Mouse (Mus musculus): ENCODE results near the gene Atp6v1fnb. TPM values are rescaled to one million over a fixed set of nuclear protein-coding genes. Genes with fewer than 3 reads are reported as not detected.

Atp6v1fnb gene
- polyA plus RNA-seq, 1 experiment: not detected

DNA sequence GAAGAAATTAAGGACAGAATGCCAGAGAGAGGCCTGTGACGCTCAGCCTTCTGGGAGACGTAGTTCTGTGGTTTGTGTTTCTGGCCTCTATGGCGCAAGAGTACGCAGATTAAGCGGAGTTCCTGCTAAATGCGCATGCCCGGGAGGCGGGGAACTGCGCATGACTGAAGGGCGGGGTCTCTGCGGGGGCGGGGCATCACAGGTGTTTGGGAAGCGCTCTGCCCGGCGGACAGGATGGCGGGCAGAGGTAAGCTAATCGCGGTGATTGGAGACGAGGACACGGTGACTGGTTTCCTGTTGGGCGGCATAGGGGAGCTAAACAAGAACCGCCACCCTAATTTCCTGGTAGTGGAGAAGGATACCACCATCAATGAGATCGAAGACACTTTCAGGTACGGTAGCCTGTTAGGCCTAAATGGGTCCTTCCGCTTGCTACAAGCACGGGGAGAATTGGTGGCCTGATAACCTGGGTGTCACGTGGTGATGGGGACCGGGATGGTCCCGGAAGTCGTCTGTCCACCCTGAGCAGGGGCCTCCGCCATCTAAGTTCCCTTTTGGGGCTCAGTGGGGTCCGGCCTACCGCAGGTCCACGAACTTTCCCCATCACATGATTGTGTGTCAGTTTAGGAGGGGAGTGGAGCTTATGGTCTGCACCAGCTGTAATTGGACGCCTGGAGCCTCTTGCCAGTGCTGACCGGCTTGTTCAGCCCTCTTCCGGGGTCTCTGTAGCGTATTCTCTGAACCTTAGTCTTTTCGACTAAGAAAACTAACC, 3.5 kb upstream of the Atp6v1fnb start, which contains the start of gene Atp6v1f:
Gene Atp6v1f (plus strand): TSS at position 136 of the 772 bp plus-strand sequence.
- peak; percentile 79 for DNase-seq (ENCODE audit: low spot score)

DNA sequence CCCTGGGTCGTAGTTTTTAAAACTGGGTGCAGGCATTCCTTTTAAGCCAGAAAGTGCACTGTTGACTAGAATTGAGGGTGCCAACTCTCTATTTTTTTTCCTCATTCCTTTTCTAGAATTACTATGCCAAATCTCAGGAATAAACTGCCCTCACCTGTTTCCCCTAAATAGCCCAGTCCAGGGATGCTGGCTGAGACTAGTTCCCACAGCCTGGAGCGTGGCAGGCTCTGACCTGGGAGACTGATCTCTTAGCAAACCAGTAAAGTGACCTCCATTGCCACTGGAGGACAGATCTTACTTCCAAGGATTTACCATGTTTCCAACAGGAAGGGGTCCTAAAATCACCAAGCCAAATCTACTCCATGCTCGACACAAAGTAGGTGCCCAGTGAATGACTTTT, 2.4 kb upstream of the Atp6v1fnb start:
- no peak for DNase-seq (ENCODE audit: low spot score)

DNA sequence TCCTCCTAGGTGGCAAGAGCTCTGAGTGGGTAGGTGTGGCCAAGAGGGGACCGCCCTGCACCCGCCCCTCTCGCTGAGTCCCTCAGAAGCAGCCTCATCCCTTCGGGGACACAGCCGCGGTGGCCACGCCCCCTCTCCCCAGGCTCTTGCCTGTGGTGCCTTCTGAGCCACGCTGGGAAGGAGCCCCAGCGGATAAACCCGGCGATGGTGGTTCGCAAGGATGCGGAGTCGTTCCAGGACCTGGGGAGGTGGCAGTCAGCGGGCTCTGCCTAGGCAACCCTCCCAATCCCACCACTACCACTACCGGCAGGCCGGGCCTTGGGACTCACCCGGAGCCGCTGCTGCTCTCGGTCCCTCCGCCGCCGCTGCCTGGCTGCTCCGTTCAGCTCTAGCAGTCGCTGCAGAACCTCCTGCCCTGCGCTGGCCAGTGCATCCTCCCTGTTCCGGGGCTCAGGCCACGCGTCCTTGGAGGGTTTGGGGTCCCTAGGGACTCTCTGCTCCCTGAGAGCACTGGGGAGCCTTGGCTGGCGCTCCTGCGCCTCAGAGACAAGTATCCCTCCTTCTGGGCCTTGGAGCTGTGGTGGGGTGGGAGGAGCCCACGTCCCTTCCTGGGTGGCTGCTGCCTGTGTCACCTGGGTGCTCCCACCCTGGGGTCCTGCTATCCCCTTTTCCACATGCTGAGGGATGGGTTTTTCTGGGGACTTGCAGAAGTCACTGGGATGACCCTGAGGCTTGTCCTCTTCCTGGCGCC, 2.9 kb downstream of the Atp6v1fnb start:
- peak; percentile 40 for DNase-seq (ENCODE audit: low spot score)

DNA sequence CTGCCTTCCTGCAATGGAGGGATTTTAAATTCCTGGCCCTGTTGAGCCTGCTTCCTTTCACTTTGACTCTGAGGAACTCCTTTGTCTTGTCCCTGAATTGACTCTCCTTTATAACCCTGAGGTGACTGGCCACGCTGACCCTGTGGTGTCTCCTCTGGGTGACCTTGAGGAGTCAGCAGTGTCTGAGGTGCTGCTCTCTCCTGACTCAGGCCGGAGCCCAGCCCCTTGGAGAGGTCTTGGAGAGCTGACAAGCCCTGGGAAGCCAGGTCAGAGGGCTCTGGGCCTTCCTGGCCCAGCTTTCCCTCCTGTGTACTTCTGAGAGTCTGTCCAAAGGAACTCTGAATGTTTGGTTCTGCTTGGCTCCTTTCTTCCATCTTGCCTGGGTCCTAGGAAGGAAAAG, 3.5 kb downstream of the Atp6v1fnb start:
- DNase-seq (ENCODE audit: low spot score): no peak

DNA sequence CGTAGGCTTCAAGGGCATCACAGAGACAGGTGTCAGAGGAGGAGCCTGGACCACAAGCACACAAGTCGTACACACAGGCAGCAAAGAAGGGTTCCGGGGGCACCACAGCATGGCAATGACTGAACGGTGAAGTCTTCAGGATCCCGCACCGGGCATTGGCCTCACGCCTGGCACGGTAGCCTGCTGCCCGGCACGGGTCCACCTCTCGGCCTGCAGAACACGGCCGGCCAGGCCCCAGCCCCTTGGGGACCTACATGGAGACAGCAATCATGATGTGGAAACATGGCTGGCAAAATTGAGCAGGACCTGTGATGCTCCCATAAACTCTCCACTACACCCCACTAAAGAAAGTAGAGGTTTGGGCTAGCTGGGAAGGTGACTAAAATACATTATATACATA, 11.5 kb downstream of the Atp6v1fnb start:
- no peak for DNase-seq (ENCODE audit: low spot score)

DNA sequence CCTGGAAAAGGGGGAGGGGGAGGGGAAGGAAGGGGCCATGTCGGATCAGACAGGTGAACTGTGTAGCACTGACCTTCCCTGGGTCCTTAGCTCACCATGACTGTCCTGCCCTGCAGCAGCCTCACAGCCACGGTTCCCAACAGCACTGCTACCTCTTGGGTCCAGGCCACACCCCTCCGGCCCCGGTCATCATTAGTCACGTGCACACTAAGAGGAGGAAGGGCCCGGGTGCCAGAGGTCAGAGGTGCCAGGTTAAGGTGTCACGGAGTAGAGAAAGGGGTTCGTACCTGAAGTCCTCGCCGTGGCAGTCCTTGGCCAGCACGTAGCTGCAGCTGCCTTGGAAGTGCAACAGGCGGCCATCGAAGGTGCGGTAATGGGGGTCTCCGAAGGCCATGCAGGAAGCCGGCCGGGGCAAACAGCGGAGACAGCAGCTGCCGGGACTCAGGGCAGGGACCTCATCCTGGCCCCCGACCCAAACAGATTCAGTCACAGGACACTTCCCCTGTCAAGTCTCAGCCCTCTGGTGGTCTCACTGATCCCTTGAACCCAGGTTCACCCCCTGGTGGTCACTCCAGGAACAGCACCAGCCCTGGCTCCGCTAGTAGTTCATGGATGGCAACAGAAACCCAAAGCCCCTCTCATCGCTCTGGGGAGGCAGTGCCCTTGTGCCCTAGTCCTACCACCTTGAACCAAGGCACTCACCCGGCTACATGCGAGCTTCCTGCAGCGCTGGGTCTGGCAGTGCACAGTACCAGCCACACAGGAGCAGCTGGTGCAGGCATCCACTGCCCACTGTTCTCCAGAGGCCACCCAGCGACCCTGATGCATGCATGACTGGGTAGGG, 13.7 kb downstream of the Atp6v1fnb start:
- peak; percentile 49 for DNase-seq (ENCODE audit: low spot score)

DNA sequence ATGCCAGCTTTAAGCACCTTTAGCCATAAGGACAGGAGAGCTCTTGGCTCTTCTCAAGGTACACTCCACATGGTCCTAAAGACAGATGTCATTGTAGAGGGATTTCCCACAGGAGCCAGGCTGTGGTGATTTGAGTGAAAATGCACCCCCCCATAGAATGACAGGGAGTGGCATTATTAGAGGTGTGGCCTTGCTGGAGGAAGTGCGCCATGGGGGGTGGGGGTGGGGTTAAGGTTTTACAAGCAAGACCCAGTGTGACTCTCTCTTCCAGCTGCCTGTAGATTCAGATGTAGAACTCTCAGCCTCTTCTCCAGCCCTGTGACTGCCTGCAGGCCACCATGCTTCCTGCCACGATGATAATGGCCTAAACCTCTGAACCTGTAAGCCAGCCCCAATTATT, 14.7 kb downstream of the Atp6v1fnb start:
- no peak for DNase-seq (ENCODE audit: low spot score)

DNA sequence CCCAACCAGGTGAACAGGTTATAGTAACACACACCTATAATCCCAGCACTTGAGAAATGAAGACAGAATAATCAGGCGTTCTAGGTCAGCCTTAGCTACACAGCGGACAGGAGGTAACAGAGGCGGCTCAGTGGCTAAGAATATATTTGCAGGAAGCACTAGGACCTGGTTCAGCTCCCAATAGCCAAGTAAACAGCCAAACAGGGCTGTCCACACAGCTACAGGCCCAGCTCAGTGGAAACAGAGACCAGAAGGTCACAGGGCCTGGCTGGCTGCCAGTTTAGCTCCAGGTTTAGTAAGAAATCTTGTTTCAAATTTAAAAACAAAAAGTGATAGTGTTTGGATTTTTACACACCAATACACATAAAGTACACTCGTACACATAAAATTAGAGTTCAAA, 22.9 kb downstream of the Atp6v1fnb start:
- no peak for DNase-seq (ENCODE audit: low spot score)

DNA sequence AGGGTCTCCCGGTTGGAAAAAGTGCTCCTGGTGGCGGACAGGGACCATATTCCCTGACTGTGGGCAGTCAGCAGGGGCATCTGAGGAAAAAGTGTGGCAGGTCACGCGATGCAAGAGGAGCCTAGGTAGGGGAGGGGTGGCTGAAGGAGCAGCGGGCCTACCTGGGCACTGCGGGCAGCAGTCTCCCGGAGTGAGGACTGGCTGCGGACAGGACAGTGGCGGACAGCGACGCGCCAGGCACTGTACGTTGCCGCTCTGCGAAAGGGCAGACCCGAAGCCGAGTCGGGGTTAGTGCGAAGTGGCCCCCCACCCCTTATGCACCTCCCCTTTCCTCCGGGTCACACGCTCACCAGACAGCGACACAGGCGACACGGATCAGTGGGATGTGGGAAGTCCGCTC, 25.0 kb downstream of the Atp6v1fnb start:
- no peak for DNase-seq (ENCODE audit: low spot score)

DNA sequence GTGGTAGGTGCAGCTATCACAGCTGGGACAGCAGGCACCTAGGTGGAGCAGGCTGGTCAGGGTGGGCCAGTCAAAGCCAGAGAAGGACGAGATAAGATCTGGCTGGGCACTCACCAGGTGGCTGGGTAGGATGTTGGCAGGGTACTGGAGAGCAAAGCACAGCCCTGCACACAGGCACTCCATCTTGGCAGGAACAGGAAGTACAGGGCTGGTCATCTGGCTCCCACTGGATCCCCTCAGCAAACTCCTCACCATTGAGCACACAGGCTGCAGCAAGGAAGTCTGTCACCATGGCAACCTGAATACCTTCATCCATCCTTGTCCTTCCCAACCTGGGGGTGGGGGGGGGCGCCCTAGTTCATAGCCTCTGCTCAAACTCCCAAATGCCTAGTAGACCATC, 26.6 kb downstream of the Atp6v1fnb start:
- no peak for DNase-seq (ENCODE audit: low spot score)

DNA sequence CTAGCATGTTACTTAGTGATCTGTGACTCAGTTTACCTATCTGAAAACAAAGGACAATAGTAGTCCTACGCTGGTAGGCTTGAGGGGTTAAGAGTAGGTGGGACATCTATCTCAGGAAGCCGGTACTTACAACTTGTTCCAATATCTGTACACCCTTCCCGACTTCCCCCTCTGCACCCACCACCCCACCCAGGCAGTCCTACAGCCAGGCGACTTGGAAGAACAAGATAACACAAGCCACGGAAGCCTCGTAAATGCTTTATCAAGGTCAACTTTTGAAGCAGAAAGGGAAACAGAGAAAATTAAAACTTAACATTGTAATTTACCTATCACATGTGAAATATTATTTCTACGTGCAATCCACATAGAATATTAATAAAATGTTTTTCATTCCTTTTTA, 28.9 kb downstream of the Atp6v1fnb start:
- DNase-seq (ENCODE audit: low spot score): no peak

DNA sequence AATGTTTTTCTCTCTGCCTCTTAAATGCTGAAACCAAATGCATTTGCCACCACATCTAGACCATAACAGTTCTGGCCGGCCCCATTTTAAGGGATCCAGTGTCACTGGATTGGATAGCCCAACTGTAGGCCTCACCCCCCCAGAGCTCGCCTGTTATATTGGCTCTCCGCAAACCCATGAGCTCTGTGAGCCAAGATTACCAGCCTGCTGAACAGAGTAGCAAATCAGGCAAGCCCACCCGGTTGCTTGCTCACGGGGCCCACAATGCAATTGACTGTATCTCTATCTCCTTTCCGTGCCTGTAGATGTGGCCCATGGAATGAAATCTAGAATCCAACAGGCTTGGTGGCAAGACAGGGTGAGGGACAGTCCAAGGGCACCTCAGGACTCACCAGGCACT, 29.6 kb downstream of the Atp6v1fnb start:
- no peak for DNase-seq (ENCODE audit: low spot score)

DNA sequence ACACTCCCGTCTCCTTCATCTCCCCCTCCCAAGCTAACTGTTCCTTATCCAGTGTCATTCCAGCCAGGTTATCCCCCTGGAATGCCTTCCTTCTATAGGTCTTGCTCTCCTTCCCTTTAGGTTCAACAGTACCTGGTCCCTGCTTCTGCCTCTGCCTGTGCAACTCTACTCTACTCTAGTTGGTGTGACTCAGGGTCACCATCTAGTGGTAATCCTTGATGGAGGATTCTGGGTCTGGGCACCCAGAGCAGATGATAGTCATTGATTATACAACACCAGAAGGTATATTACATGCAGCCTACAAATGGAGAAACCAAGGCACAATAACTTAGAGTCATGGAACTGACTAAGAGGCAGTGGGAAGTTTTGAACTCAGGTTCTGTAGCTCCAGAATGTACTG, 30.4 kb downstream of the Atp6v1fnb start:
- no peak for DNase-seq (ENCODE audit: low spot score)

DNA sequence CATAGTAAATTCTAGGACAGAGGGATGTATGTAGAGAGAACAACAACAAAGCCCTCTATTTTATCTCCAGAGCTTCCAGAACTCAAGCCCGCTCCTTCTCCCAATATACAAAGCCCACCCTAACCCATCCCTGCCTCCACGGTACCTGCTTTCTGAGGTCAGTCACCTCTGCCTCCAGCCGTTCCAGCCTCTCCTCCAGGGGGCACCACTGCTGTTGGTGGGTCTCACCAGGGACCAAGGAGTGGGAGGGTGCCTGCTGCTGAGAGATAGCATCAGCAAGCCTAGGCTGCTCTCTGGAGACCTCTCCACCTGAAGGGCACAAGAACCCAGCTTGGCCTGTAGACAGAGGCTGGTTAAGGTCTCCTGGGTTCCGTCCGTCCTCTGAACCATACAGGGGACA, 34.3 kb downstream of the Atp6v1fnb start:
- DNase-seq (ENCODE audit: low spot score): no peak

DNA sequence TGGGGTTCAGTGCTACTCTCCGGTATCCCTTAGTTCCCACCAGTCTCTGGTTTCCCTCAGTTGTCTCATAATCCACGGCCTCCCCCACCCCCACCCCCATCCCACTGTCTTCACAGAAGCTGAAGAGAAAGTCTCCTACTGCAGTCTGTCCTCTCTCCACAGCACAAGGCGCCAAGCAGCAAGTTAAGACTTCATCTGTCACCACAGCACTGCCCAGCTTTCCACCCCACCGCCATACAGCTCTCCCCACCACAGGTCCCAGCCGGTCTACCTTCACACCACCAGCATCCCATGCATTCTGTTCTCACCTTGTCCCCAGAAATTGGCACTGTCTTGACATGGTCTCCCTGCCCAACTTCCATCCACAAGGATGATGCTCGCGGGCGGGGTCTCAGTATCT, 35.6 kb downstream of the Atp6v1fnb start:
- DNase-seq (ENCODE audit: low spot score): no peak

DNA sequence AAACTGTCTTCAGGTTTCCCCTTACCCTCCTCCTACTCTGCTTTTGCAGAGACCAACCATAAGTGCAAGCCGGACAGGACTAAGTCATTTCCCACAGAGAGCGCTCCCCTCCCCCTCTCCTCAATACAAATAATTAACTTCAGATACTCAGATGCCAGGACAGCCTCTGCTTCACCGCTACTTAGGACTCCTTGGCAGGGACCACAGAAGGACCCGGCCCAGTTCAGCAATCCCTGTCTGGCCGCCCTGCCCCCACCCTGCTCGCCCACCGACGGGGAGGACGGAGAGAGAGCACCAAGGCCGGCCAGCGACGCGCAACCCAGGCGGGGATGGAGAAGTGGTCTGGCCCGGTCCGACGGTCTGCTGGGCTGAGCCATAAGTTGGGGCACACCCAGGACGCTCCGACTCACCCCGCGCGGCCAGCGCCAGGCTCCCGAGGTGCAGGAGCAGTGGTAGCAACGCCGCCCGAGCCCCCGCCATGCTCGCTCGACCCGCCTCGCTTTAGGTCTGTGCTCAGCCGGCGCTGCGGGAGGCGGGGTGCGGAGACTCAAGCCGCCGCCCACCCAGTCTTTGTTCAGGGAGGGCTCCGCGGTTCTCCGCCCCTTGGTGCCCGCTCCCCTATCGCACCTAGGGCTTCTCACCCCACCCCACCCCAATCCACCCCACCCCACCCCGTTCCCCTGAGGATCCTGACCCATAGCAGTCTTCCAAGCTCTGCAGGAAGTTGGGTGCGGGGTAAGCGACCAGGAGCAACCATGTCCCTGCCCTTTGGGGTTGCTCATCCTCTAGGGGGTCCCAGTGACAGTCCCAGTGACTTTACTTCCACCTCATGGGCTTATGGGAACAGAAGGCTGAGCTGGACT, 36.4 kb downstream of the Atp6v1fnb start, which contains the start of gene Kcp:
Gene Kcp (minus strand): TSS at position 506 of the 863 bp plus-strand sequence.
- no peak for DNase-seq (ENCODE audit: low spot score)

DNA sequence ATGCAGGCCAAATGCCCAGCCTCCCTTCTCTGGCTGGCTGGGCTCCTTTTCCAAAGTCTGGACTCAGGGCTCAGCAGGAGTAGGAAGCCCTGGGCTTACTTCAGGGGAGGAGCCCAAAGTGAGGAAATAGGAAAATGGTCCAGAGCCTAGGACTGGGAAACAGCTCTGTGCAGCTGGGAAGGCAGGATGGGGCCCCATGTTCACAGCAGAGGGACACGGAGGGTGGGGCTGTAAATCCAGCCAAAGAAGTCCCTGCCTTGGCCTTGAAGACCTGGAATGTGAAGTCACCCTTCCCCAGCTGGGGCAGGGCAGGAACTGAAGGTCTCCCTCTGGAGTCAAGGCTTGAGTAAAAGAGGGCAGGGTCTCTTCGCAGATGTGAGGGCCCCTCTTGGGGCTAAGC, 37.8 kb downstream of the Atp6v1fnb start:
- no peak for DNase-seq (ENCODE audit: low spot score)

DNA sequence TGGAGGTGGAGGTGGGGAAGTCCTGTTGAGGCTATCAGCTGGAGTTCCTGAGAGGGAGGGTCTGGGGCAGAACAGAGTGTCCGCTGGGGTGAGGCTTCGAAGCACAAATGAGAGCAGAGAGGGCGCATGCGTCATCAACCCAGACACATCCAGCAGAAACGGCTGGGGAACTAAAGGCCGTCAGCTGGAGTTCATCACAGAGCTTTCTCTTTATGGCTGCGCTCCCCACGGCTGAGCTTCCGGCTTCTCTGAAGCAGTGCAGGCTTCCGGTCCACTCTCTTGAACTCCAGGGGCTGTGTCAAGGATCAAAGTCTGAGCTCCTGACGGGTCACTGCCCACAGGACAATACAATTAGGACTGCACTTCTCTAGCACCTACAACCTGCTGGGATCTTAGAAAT, 42.0 kb downstream of the Atp6v1fnb start:
- DNase-seq (ENCODE audit: low spot score): no peak

DNA sequence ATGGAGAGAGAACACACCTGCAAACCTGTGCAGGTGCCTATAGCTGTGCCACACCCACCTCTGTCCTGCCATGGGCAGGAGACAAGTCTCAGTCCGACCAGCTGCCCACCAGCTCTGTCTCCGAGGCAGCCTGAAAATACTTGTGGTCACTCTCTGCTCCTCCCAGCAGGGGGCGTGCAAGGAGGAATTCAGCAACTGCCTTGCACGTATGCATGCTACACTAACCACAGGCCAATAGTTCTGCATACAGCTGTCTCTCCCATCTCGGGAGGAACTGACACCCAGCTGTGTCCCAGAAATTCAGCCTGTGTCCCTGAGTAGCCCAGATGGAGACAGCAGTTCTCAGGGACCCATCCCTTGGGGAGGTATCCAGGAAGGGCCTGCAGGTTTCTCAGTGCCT, 45.9 kb downstream of the Atp6v1fnb start:
- DNase-seq (ENCODE audit: low spot score): peak; percentile 62

DNA sequence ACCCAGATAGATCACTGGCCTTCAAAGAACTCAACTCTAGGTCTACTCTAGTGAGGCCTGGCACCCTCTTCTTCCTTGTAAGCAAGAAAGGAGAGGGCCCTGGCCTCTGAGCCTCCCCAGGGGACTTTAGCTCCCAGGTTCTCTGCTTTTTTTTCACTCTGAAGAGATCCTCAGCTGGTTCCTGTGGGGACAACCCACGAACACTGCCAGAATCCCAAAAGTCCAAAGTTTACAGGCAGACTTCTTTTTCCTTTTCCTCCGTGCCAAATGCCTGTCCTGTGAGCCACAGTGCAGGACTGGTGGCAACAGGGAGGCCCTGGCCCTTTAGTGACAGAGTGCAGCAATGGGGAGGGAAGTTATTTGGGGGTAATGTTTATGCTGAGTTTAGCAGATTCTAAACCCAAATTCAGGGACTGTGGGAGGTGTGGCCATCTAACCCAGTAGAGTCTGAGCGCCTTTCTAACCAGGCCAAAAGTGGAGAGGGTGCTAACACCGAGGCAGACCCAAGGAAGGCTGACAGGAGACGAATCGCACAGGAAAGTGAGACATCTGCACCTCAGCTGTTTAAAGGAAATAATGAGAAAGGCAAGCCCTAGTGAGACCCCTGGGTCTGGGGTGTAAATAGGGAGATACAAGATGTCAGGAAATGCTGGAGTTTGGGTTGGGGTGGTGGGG, 51.5 kb downstream of the Atp6v1fnb start:
- no peak for DNase-seq (ENCODE audit: low spot score)
